Mouse (Mus musculus) layer of hippocampus, adult 8-10 months (tissue): ENCODE measurements around the gene Klhdc10. TPM values are rescaled to one million over a fixed set of nuclear protein-coding genes. Genes with fewer than 3 reads are reported as not detected.
A peak's percentile ranks its signal among the peaks of the same experiment; 100 is the strongest.
"Not testable (repeated sequence)": the region's sequence is repeated elsewhere in the genome, so short reads cannot be mapped to it uniquely, and the experiment has no call there.

Source experiments
- DNase-seq, 2 experiments: peaks; one replicate each; pipeline ENCODE4 v3.0.0; 2022; ENCODE audit warnings: low spot score in 2 of 2
- total RNA-seq, 4 experiments: library from RNA; stranded (reverse); gene quantifications; 2 replicates each; pipeline ENCODE4 v1.2.4; 2022

Gene Klhdc10
- total RNA-seq: 10 to 100 TPM; 82.8 to 88.4 (median 85.4) TPM

DNA sequence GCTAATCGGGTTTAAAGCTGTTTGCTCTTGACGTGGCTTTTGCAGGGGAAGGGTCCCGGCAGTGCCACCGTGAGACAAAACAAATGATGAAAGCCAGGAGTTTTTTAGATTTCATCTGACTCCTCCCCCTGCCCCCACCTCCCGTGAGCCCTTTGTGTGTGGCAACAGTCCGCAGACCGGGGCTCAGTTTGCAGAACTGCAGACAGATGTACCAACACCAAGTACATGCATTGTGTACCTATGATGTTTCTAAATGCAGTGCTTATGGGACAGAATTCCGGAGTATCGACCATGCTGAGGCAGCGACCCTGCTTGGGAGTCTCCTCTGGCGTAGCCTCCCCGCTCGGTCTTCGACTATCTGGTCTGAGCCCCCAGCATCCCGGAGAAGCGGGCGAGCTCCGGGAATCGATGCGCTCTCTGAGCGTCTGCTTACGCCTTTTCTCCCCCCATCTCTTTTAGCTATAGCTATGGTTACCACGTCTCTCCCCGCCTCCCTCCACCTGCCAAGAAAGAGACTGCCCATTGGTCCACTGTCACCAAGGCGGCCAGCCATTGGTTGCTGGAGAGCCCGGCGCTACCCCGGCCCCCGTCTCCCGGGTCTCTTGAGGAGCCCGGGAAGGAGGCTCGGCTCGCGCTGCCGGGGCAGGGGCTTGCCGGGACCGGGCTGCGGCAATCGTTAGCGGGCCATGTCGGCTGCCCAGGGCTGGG lies at the start of gene Klhdc10:
TSS of gene Klhdc10 (plus strand) at position 561 of the 708 bp plus-strand sequence.
- DNase-seq: peak; percentile 99 to 100

- no peak for DNase-seq
Observed at GRCm38 (mm10) chr6:30352762-30353161, 48.9 kb upstream of the Klhdc10 start.

DNA sequence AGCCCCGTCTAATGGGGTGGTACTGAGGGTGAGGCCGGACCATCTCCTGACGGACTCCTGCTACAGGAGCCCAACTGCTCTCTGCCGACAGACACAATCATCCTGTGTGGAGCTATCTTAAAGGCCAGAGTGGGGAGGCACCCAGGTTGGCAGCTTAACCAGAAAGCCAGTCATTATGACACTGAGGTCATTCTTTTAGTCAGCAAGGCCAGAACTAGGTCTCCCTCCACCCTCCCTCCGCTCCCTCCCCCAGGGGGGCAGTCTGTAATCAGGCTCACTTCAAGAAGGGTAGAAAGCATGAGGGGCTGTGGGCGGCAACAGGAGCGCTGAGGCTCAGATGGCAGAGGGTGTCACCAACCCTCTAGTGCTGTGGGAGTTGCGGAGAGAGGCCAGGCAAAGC lies 48.0 kb upstream of the Klhdc10 start:
- no peak for DNase-seq

GRCm38 (mm10) chr6:30354760-30355159 lies 46.9 kb upstream of the Klhdc10 start:
- DNase-seq: no peak

DNA sequence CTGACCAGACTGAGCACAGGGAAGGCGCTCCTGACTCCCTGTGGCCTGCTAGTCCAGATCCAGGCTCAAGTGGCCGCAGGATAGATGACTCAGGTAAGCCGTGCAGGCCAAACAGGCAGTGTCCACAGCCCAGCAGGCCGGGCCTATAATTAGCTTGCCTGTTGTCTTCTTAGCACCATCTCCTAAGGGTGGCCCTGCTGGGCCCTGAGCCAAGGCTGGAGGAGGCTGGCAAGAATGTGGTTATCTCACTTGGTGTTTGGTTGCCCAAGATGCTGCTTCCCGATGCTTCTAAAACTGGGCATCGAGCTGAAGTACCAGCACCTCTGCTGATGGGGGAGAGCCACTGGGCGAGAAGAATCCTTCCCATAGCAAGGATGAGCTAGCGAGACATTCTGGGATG lies 46.0 kb upstream of the Klhdc10 start:
- no peak for DNase-seq

DNA sequence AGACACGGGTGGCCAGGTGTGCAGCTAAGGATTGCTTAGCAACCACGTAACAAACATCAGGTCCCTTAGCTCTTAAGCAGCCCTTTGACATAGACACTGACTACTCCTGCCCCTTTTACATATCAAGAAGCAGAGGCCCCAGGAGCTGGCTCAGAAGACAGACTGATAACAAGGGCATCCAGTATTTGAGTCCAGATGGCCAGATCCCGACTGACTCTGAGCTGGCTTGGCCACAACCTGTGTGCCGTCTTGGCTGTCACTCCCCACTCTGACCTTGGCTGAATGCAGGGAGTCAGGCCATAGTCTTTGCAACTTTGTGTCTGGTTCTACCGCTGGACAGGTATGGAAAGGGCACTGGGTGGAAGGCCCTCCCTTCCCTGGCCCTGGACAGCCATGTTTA lies 45.5 kb upstream of the Klhdc10 start:
- no peak for DNase-seq

DNA sequence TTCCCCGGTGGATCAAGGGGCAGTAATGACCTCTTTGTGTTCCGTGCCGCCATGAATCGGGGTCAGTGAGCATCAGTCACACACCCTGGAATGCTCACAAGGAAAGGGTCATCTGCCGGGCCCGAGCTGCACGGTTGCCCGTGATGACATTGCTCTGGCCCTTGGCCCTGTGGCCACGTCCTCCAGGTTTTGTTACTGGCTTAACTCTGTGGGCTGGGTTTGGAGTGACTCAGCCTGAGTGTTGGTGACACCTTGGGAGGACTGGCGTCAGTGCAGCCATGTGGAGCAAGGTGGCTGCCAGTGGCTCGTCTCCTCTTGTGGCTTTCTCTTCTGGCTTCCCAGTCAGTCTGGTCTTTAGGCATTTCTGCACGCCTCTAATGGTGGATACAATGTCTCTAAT lies 45.0 kb upstream of the Klhdc10 start:
- no peak for DNase-seq

- DNase-seq: peak; percentile 46 to 84
Observed at GRCm38 (mm10) chr6:30357561-30358177, 44.0 kb upstream of the Klhdc10 start.

GRCm38 (mm10) chr6:30359762-30360509 lies 41.7 kb upstream of the Klhdc10 start:
- no peak for DNase-seq

DNA sequence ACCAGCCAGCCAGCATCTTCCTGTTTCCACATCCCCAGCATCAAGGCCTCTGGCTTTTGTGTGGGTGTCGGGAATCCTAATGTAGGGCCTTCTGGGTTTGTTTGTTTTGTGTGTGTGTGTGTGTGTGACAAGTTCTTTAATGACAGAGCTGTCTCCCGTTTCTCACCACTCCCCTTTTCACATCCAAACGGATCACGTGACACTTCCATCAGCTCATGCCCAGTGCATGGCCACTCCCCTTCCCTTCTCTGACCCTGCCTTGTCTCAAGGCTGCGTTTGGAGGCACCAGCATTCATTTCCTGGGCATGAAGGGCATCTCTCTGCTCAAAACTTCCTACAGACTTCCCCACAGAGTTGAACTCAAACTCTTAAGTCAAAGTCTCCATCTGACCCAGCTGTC lies 37.9 kb upstream of the Klhdc10 start:
- no peak for DNase-seq

- no peak for DNase-seq
Observed at GRCm38 (mm10) chr6:30369291-30369690, 32.4 kb upstream of the Klhdc10 start.

GRCm38 (mm10) chr6:30372627-30373369 lies 28.9 kb upstream of the Klhdc10 start:
- DNase-seq: no peak

DNA sequence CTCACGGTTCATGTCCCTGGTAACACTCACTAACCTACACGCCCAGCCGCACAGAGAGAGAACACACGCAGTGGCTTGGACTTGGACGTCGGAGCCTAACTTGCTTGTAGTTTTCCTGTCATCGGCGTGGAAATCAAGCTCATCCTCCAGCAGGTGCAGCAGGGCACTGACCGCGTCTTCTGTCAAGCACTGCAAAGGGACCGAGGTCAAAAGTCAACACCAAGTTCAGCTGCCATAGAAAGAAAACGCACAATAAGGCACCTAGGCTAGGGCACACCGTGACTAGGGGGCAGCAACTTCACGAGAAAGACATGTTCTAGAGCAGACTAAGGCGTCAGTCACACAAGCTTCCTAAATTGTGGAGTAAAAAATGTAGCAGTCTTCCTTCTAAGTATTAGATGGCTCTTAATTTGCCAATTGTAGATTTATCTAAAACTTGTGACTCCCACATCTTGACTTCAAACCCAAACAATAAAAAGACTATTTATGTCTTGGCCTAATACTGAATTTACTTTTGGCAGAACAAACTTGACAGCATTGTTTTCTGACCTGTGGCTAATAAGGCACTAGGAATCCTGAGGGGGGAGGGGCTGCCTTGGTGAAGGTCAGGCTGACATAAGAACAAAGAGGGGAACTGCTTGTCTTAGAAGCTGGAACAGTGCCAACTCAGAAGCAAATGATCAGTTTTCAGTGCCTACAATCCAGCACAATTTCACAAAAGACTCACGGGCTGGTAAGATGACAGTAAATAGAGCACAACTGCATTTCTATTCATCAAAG lies 26.7 kb upstream of the Klhdc10 start:
- no peak for DNase-seq

GRCm38 (mm10) chr6:30375791-30376190 lies 25.9 kb upstream of the Klhdc10 start:
- no peak for DNase-seq

GRCm38 (mm10) chr6:30381116-30381515 lies 20.6 kb upstream of the Klhdc10 start:
- DNase-seq: no peak

DNA sequence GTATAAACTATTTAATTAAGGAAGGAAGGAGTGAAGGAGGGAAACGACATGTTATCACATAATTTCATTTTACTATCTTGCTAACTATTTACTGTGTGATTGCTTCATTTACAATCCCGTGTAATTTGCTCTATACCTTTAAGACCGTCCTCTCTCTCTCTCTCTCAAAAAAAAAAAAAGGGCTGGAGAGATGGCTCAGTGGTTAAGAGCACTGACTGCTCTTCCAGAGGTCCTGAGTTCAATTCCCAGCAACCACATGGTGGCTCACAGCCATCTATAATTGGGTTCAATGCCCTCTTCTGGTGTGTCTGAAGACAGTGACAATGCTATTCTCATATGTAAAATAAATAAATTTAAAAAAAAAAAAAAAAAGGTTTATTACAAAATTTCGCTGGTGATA lies 11.4 kb upstream of the Klhdc10 start:
- DNase-seq: not testable (repeated sequence)

GRCm38 (mm10) chr6:30390714-30391697 lies 10.7 kb upstream of the Klhdc10 start, which contains the start of gene Zc3hc1:
Gene Zc3hc1 (minus strand): TSS chr6:30391028.
- peak; percentile 54 to 72 for DNase-seq

DNA sequence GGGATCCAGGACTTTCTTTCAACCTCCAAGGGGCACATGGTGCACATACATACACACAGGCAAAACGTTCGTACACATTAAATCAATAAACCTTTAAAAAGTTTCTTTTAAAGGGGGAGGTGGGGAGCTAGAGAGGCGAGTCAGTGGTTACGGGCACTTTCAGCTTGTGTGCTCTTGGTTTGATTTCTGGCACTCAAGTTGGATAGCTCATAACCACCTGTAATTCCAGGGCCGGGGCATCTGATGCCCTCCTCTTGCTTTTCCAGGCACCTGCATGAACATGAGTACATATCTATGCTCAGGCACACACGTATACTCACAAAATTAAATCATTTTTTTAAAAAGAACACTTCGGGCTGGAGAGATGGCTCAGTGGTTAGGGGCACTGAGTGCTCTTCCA lies 9.7 kb upstream of the Klhdc10 start:
- no peak for DNase-seq

DNA sequence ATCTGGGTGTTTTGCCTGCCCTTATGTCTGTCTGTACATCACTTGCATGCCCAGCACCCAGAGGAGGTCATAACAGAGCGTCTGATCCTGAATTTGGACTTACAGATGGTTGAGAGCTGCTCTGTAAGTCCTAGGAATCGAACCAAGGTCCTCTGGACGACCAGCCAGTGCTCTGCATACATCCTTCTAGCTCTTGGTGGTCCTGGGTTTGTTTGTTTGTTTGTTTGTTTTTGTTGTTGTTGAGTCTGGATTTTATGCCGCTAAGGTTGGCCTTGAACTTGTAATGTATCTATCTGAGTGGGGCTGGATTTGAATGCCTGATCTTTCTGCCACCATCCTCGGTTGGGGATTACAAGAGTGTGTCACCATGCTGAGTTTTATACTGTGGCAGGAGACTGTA lies 1.5 kb upstream of the Klhdc10 start:
- DNase-seq: no peak

DNA sequence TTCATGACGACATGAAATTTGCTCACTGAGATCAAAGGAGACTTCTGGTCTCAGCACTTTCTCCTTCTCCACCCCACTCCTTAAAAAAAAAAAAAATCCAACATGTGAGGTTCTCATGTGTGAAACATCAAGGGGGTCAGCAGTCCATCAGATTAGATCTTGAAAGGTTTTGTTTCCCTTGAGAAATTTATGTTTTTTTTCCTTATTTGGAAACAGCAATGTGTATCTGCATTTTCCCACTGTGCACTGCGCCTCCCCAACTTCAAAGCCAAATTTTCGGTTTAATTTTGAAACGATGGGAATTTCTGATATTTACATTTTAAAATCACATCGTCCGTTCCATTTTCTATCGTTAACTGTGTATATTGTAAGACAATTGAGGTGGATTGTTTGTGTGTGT lies 952 bp upstream of the Klhdc10 start:
- no peak for DNase-seq
